Mouse (Mus musculus) liver, embryonic 12.5 days (tissue): ENCODE measurements around the gene Gnptg. TPM values are rescaled to one million over a fixed set of nuclear protein-coding genes. Genes with fewer than 3 reads are reported as not detected.

Source experiments
- microRNA-seq: library from miRNA; unstranded; fragments of <30 nt; microRNA quantifications from one replicate; pipeline ENCODE4, GENCODE M21; 2017
- polyA plus RNA-seq: library from polyadenylated mRNA; unstranded; fragments of >200 nt; fragmentation: Nextera tagmentation; extraction: Ambion mirVana; gene quantifications from 2 replicates; pipeline ENCODE4 v1.2.1, GENCODE M21; 2016

The Gnptg gene
- polyA plus RNA-seq, 1 experiment from 2014 or later: 24.4 TPM

Small RNA genes lying within 50 kb of the gene (microRNA-seq; reads per million reads assigned to microRNA genes)
- 1.4 reads per million for gene Mir3547

Other genes with a start within 250 kb of the Gnptg start
- 8.1 and 8.2 TPM in 2 replicates for gene Cramp1l, start 224.3 kb downstream of the Gnptg start, polyA plus RNA-seq
- gene Ift140, start 224.0 kb downstream of the Gnptg start, polyA plus RNA-seq: 78.9 and 79.3 TPM in 2 replicates
- 6.1 and 7.2 TPM in 2 replicates for gene Tmem204, start 156.5 kb downstream of the Gnptg start, polyA plus RNA-seq
- 25.6 and 28.6 TPM in 2 replicates for gene Telo2, start 124.2 kb downstream of the Gnptg start, polyA plus RNA-seq
- gene Ptx4, start 119.4 kb downstream of the Gnptg start, polyA plus RNA-seq: not detected in 2 replicates
- gene Clcn7, start 106.7 kb downstream of the Gnptg start, polyA plus RNA-seq: 13.7 and 14.8 TPM in 2 replicates
- gene Ccdc154, start 77.7 kb downstream of the Gnptg start, polyA plus RNA-seq: not detected in 2 replicates
- not detected in 2 replicates for gene Gm38655, start 64.7 kb downstream of the Gnptg start, polyA plus RNA-seq
- 28.8 and 32.1 TPM in 2 replicates for gene BC003965, start 55.6 kb downstream of the Gnptg start, polyA plus RNA-seq
- gene Unkl, start 51.7 kb downstream of the Gnptg start, polyA plus RNA-seq: 15.0 and 17.7 TPM in 2 replicates
- gene Tsr3, start within 50 bp of the Gnptg start, polyA plus RNA-seq: 32.6 and 33.3 TPM in 2 replicates
- 0.30 and 0.44 TPM in 2 replicates for gene Baiap3, start 16.2 kb upstream of the Gnptg start, polyA plus RNA-seq
- 437 and 442 TPM in 2 replicates for gene Ube2i, start 34.5 kb upstream of the Gnptg start, polyA plus RNA-seq
- not detected in 2 replicates for gene Prss34, start 58.3 kb upstream of the Gnptg start, polyA plus RNA-seq
- gene Prss28, start 68.5 kb upstream of the Gnptg start, polyA plus RNA-seq: not detected in 2 replicates
- gene Prss29, start 78.5 kb upstream of the Gnptg start, polyA plus RNA-seq: not detected in 2 replicates
- not detected in 2 replicates for gene Tpsab1, start 105.4 kb upstream of the Gnptg start, polyA plus RNA-seq
- gene Tpsb2, start 126.2 kb upstream of the Gnptg start, polyA plus RNA-seq: 0.29 TPM in 1 of 2 replicates, not detected in the other
- gene Tpsg1, start 129.1 kb upstream of the Gnptg start, polyA plus RNA-seq: 0.42 and 0.69 TPM in 2 replicates
- 1.2 and 1.6 TPM in 2 replicates for gene Cacna1h, start 193.7 kb upstream of the Gnptg start, polyA plus RNA-seq
- gene Tekt4, start 214.5 kb upstream of the Gnptg start, polyA plus RNA-seq: not detected in 2 replicates